Mouse (Mus musculus) kidney, adult 2 months (tissue): ENCODE measurements around the gene Phka2. TPM values are rescaled to one million over a fixed set of nuclear protein-coding genes. Genes with fewer than 3 reads are reported as not detected.
A peak's percentile ranks its signal among the peaks of the same experiment; 100 is the strongest.

ENCODE experiments used
- DNase-seq: peaks from one replicate; pipeline ENCODE4 v3.0.0; 2021
- H3K27ac ChIP-seq: fragments of 200-500 bp; 2 replicates; pipeline ENCODE4 v1.5.1; 2012; ENCODE audit warnings: low read depth, low read length, control low read depth, inconsistent platforms; ENCODE audit not compliant: insufficient read depth
- H3K27me3 ChIP-seq: fragments of 200-500 bp; replicated peaks from 2 replicates; pipeline ENCODE4 v1.6.1; 2012; ENCODE audit warnings: mild to moderate bottlenecking, moderate library complexity, low read length, inconsistent platforms; ENCODE audit not compliant: control insufficient read depth, insufficient read depth
- H3K36me3 ChIP-seq: fragments of 200-500 bp; 2 replicates; pipeline ENCODE4 v1.6.1; 2012; ENCODE audit warnings: mild to moderate bottlenecking, moderate library complexity, low read length, inconsistent platforms; ENCODE audit not compliant: control insufficient read depth, insufficient read depth
- H3K4me1 ChIP-seq: fragments of 200-500 bp; 2 replicates; pipeline ENCODE4 v1.6.1; 2011; ENCODE audit warnings: low read length; ENCODE audit not compliant: control insufficient read depth, insufficient read depth
- H3K4me3 ChIP-seq: fragments of 200-500 bp; 2 replicates; pipeline ENCODE4 v1.5.1; 2011; ENCODE audit warnings: mild to moderate bottlenecking, low read depth, low read length, control low read depth; ENCODE audit not compliant: insufficient read depth
- CTCF ChIP-seq: fragments of 200-500 bp; conservative IDR thresholded peaks from 2 replicates; pipeline ENCODE4 v1.5.1; 2011; ENCODE audit warnings: low read depth, mild to moderate bottlenecking, control low read depth, low read length, moderate library complexity, mixed read lengths; ENCODE audit not compliant: insufficient read depth, insufficient read length
- POLR2A ChIP-seq: fragments of 200-500 bp; IDR thresholded peaks from one replicate; pipeline ENCODE4 v1.6.1; 2011; ENCODE audit warnings: low read depth, low read length, control low read depth
- WGBS: fragments of 180-500 bp; shearing (Covaris S2); methylation state at CpG from one replicate; pipeline ENCODE4 v1.1.7; 2018; 5-methylcytosine and 5-hydroxymethylcytosine counted together
- polyA plus RNA-seq: library from polyadenylated mRNA; depleted of rRNA; stranded (reverse); fragments of >200 nt; gene quantifications from 2 replicates; pipeline ENCODE4 v1.2.3, GENCODE M21; 2012; rRNA removed

The Phka2 gene
- 13.0 and 13.7 TPM in 2 replicates for polyA plus RNA-seq

DNA sequence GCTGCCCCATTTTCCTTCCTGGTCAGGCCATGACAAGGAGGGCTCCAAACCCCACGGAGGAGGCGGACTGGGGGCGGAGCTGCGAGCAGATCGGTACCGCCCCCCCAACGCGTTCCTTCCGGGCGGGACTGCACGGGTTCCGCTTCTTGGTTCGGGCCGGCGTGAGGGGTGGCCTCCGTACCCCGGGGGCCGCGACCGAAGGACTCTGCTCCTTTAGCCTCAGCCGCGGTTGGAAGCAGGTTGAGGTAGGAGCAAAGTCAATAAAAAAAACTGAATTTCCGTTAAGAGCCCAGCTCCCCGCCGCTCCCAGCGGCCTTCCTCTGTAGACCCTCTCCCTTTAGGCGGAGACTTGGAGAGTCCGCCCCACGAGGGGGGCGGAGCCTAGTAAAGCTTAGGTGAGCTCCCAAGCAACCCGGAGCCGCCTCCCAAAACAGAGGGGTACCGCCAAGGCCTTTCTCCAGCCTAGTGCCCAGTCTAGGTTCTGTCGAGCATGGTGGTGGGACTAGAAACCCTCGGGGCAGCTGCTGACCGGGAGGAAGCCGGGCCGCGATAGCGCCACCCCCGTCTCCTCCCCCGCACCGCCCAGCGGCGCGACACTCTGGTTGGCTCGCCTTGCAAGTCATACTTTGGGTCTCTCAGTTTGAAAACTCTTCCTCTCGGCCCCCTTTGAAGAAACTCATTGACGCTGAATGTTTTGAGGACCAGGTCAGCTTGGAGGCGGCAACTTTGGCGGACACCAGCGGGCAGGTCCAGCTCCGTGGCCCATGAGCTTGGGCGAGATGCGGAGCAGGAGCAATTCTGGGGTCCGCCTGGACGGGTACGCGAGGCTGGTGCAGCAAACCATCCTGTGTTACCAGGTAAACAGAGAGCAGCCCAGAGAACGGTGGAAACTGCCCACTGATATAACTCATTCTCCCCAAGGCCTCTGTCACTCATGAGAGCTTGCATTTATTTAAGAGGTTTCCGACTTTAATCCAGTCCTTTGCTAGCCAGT lies at the start of gene Phka2:
Gene Phka2, plus strand, starts transcription at position 119 of the 994 bp plus-strand sequence.
- H3K27ac ChIP-seq = peak within 1 kb of the TSS; percentile 99

GRCm38 (mm10) chrX:160455686-160456085 lies 46.3 kb upstream of the Phka2 start:
- H3K4me1 ChIP-seq = no peaks in the 10 kb centered on the region
- no peak overlapping the region for H3K27ac ChIP-seq
- peak; percentile 3 for DNase-seq
- H3K4me3 ChIP-seq = no peak overlapping the region
- TF ChIP-seq CTCF (no peak), POLR2A (no peak)
- no peaks in the 10 kb centered on the region for H3K36me3 ChIP-seq
- WGBS = 67% methylated on average over 5 of the region's 5 CpGs
- no peaks in the 10 kb centered on the region for H3K27me3 ChIP-seq

More for the DNA sequence above, at the start of gene Phka2:
- under 1% methylated on average over 59 of the region's 61 CpGs for WGBS
- DNase-seq = peak; percentile 91
- H3K36me3 ChIP-seq = no peaks in the 10 kb centered on the region
- no peaks in the 10 kb centered on the region for H3K27me3 ChIP-seq
- peak within 1 kb of the TSS; percentile 97 for H3K4me3 ChIP-seq
- TF ChIP-seq POLR2A (no peak), CTCF (no peak)
- H3K4me1 ChIP-seq = 0 out of 2 replicates have a peak, but pooled peaks cover 3% of the 10 kb centered on the region

GRCm38 (mm10) chrX:160471257-160471786 lies 30.6 kb upstream of the Phka2 start:
- H3K36me3 ChIP-seq = no peaks in the 10 kb centered on the region
- H3K27ac ChIP-seq = no peak overlapping the region
- TF ChIP-seq POLR2A (no peak), CTCF (no peak)
- H3K27me3 ChIP-seq = no peaks in the 10 kb centered on the region
- H3K4me3 ChIP-seq = no peak overlapping the region
- 64% methylated on average over 3 of the region's 3 CpGs for WGBS
- DNase-seq = peak; percentile 22
- H3K4me1 ChIP-seq = no peaks in the 10 kb centered on the region

DNA sequence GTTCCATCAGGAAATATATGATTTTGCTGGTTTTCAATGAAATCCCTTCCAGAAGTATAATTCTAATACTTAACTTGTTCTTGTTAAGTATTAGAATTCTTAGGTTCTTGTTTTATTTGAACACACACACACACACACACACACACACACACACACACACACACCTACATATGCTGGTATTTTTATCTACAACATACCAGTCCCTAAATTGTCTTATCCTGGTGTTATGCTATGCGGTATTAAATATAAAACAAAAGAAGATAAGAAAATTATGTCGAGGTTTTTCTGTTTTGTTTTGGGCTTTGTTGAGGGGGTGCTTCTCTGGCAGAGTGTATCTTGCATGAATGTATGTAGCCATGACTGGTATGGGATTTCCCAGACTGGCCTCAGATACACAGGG lies 12.2 kb upstream of the Phka2 start:
- no peak for DNase-seq
- Histone ChIP-seq H3K27me3 (no peaks in the 10 kb centered on the region), H3K4me3 (no peak overlapping the region), H3K27ac (no peak overlapping the region), H3K4me1 (no peaks in the 10 kb centered on the region), H3K36me3 (no peaks in the 10 kb centered on the region)
- WGBS = 80% methylated on average over 2 of the region's 2 CpGs
- no peak for TF ChIP-seq CTCF
- no peak for TF ChIP-seq POLR2A

DNA sequence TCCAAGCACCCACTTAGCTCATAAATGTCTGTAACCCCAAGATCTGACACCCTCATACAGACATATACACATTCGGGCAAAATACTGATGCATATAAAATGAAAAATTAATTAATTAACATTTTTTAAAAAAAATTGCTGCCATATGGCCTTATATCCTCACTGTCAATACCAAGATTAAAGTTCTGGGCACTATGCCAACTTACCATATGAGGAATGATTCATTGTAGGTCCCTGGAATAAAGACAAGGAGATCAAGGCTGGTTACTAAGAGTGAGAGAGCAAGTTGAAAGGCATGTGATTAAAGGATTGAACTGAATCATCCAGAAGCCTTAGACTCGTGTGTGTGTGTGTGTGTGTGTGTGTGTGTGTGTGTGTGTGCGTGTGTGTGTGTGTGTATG lies 7.6 kb upstream of the Phka2 start:
- no peak for DNase-seq
- no peaks in the 10 kb centered on the region for H3K4me1 ChIP-seq
- no peaks in the 10 kb centered on the region for H3K27me3 ChIP-seq
- no peaks in the 10 kb centered on the region for H3K36me3 ChIP-seq
- H3K4me3 ChIP-seq = no peak overlapping the region
- no peak for TF ChIP-seq POLR2A
- WGBS = 61% methylated on average over 3 of the region's 3 CpGs
- no peak overlapping the region for H3K27ac ChIP-seq

DNA sequence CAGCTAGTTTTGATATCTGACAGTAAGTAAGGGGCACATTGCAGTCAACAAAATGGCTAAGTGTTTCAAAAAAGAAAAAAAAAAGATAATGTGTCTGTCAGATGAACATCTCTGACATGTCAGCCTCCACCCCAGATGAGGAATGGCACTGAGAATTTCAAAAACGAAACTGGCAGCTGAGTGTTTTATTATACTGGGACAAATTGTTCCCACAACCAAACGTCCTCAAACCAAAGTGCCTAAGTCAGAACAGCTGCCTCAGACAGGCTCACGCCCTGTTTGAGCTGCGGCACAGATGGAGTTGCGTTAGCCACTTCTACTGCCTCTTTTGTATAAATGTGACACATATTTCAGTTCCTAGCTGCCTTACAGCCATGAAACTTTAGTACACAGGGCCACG lies 7.0 kb upstream of the Phka2 start:
- Histone ChIP-seq H3K36me3 (no peaks in the 10 kb centered on the region), H3K4me1 (no peaks in the 10 kb centered on the region), H3K27me3 (no peaks in the 10 kb centered on the region), H3K4me3 (no peak overlapping the region), H3K27ac (no peak overlapping the region)
- TF ChIP-seq CTCF (no peak), POLR2A (no peak)
- WGBS = 73% methylated on average over 6 of the region's 6 CpGs
- no peak for DNase-seq

DNA sequence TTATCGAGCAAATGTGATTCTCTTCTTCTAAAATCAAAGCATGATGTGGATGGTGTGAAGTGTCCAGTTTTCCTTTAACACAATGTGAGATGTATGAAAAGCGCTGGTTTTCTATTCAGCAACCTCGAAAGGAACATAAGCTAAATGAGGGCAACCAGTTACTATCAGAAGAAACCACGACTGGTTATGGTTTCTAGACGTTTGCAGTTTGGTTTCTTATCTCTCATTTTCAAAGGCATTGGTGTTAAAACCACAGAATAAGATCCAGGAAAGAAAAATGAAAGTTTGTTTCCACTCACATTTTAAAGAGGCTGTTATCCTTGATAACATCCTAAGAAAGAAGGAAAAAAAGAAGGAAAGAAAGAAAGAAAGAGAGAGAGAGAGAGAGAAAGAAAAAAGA lies 5.5 kb upstream of the Phka2 start:
- TF ChIP-seq CTCF (no peak), POLR2A (no peak)
- DNase-seq = no peak
- H3K4me1 ChIP-seq = no peaks in the 10 kb centered on the region
- WGBS = 77% methylated on average over 5 of the region's 5 CpGs
- H3K27me3 ChIP-seq = no peaks in the 10 kb centered on the region
- no peak overlapping the region for H3K27ac ChIP-seq
- H3K4me3 ChIP-seq = no peak overlapping the region
- no peaks in the 10 kb centered on the region for H3K36me3 ChIP-seq
